Mouse (Mus musculus) spleen, postnatal 0 days (tissue): ENCODE results near the gene Gm21586. TPM values are rescaled to one million over a fixed set of nuclear protein-coding genes. Genes with fewer than 3 reads are reported as not detected.

Experiments
- polyA plus RNA-seq: library from polyadenylated mRNA; unstranded; fragments of >200 nt; fragmentation: Nextera tagmentation; extraction: Ambion mirVana; gene quantifications from 2 replicates; pipeline ENCODE4 v1.2.1, GENCODE M21; 2015

Gene Gm21586
- not detected in 2 replicates for polyA plus RNA-seq

GRCm38 (mm10) chr4:42439078-42439477 is at the start of gene Gm21586:
Gene Gm21586 (plus strand): TSS chr4:42439378.

GRCm38 (mm10) chr4:42466452-42466851 is 27.3 kb downstream of the Gm21586 start, which contains the start of gene Gm2163:
Gene Gm2163 (plus strand): TSS chr4:42466752.

Other genes starting within 250 kb of the Gm21586 start
- not detected in 2 replicates for gene Gm10600, start 198.7 kb upstream of the Gm21586 start, polyA plus RNA-seq
- not detected in 2 replicates for gene Ccl21b, start 183.6 kb upstream of the Gm21586 start, polyA plus RNA-seq
- not detected in 2 replicates for gene Gm21953, start 145.1 kb upstream of the Gm21586 start, polyA plus RNA-seq
- gene Fam205a3, start 121.0 kb upstream of the Gm21586 start, polyA plus RNA-seq = not detected in 2 replicates
- gene Gm2163, start 27.4 kb downstream of the Gm21586 start, polyA plus RNA-seq = 0.06 TPM in 1 of 2 replicates, not detected in the other
- gene Fam205a2, start 88.8 kb downstream of the Gm21586 start, polyA plus RNA-seq = not detected in 2 replicates
- not detected in 2 replicates for gene Gm10591, start 172.8 kb downstream of the Gm21586 start, polyA plus RNA-seq
- gene Gm2564, start 190.3 kb downstream of the Gm21586 start, polyA plus RNA-seq = 1.4 and 2.6 TPM in 2 replicates
- not detected in 2 replicates for gene Ccl27b, start 215.9 kb downstream of the Gm21586 start, polyA plus RNA-seq
- gene Il11ra2, start 222.5 kb downstream of the Gm21586 start, polyA plus RNA-seq = not detected in 2 replicates